Mouse (Mus musculus) hindbrain, embryonic 11.5 days (tissue): ENCODE data around the gene Arid1b. TPM values are rescaled to one million over a fixed set of nuclear protein-coding genes. Genes with fewer than 3 reads are reported as not detected.

ENCODE experiments used
- ATAC-seq: fragments of 200-750 bp; cut with Nextera tagmentation; 2 replicates; pipeline ENCODE4 v1.8.0; 2017; ENCODE audit warnings: mild to moderate bottlenecking, moderate TSS enrichment, moderate library complexity; ENCODE audit not compliant: low FRiP score
- DNase-seq: peaks from one replicate; pipeline ENCODE4 v3.0.0-alpha.2; 2015; ENCODE audit warnings: low spot score
- H3K27ac ChIP-seq: fragments of 300-500 bp; sonication (generic); 2 replicates; pipeline ENCODE4 v1.5.1; 2014; ENCODE audit warnings: mild to moderate bottlenecking, low read depth, low read length
- H3K27me3 ChIP-seq: fragments of 300-500 bp; sonication (generic); 2 replicates; pipeline ENCODE4 v1.6.1; 2014; ENCODE audit warnings: mild to moderate bottlenecking, low read length, moderate library complexity, mixed read lengths; ENCODE audit not compliant: control insufficient read depth, insufficient read depth
- H3K36me3 ChIP-seq: fragments of 300-500 bp; sonication (generic); 2 replicates; pipeline ENCODE4 v1.6.1; 2014; ENCODE audit warnings: mild to moderate bottlenecking, low read length, moderate library complexity, mixed read lengths; ENCODE audit not compliant: control insufficient read depth, insufficient read depth
- H3K4me1 ChIP-seq: fragments of 300-500 bp; sonication (generic); replicated peaks from 2 replicates; pipeline ENCODE4 v1.6.1; 2014; ENCODE audit warnings: low read length, mixed read lengths; ENCODE audit not compliant: control insufficient read depth, insufficient read depth
- H3K4me2 ChIP-seq: fragments of 300-500 bp; sonication (generic); replicated peaks from 2 replicates; pipeline ENCODE4 v1.6.1; 2014; ENCODE audit warnings: mild to moderate bottlenecking, low read depth, low read length
- H3K4me3 ChIP-seq: fragments of 300-500 bp; sonication (generic); 2 replicates; pipeline ENCODE4 v1.5.1; 2014; ENCODE audit warnings: low read depth, low read length
- H3K9ac ChIP-seq: fragments of 300-500 bp; sonication (generic); 2 replicates; pipeline ENCODE4 v1.6.1; 2014; ENCODE audit warnings: low read depth, low read length
- H3K9me3 ChIP-seq: fragments of 300-500 bp; sonication (generic); 2 replicates; pipeline ENCODE4 v1.6.1; 2016; ENCODE audit warnings: low read length; ENCODE audit not compliant: control insufficient read depth
- WGBS: fragments of 180-500 bp; shearing (Covaris S2); extraction: QIAGEN DNeasy Blood & Tissue Kit; methylation state at CpG from one replicate; pipeline ENCODE4 v1.1.7; 2014; 5-methylcytosine and 5-hydroxymethylcytosine counted together
- polyA plus RNA-seq: library from polyadenylated mRNA; unstranded; fragments of >200 nt; fragmentation: Nextera tagmentation; extraction: Ambion mirVana; gene quantifications from 2 replicates; pipeline ENCODE4 v1.2.1, GENCODE M21; 2014

Gene Arid1b
- 13.1 and 18.6 TPM in 2 replicates for polyA plus RNA-seq

DNA sequence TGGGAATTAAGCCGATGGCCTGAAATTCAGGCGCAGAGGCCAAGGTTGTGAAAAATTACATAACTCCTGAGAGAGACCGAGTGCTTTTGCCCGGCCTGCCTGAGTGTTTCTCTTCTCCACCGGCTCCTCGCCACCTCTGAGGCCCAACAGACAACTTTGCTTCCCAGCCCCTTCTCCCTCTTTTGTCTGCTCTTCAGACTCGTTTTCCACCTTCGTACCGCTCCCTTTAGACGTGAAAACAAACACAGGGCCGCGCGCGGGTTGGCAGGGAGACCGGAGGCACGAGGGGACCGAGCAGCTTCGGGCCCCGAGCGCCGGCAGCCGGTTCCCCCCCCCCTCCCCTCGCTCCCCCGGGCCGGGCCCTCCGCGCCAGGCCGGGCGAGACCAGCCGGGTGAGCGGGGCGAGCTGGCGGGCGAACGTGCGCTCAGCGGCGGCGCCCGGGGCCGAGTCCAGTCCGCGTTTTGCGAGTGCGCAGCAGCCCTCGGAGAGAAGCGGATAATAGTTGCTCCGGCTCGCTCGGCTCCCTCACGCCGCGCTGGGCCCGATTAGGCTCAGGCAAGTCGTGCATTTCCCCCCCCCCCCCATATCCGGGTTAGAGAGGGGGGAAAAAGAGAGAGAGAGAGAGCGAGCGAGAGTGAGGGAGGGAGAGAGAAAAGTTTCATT lies at the start of gene Arid1b:
Gene Arid1b (plus strand): TSS at position 493 of the 664 bp plus-strand sequence.
- H3K4me2 ChIP-seq = peak within 1 kb of the TSS; percentile 73
- peak within 1 kb of the TSS; percentile 100 for H3K9ac ChIP-seq
- DNase-seq (peak; percentile 90), ATAC-seq (peak; percentile 83)
- H3K4me3 ChIP-seq = peak within 1 kb of the TSS; percentile 98
- H3K27me3 ChIP-seq = no peaks in the 10 kb centered on the region
- H3K36me3 ChIP-seq = no peaks in the 10 kb centered on the region
- peak within 1 kb of the TSS; percentile 100 for H3K27ac ChIP-seq
- H3K4me1 ChIP-seq = peaks cover 3% of the 10 kb centered on the region; the same call in 1 of the 2 replicates
- WGBS = under 1% methylated on average over 51 of the region's 58 CpGs
- H3K9me3 ChIP-seq = no peaks in the 10 kb centered on the region

DNA sequence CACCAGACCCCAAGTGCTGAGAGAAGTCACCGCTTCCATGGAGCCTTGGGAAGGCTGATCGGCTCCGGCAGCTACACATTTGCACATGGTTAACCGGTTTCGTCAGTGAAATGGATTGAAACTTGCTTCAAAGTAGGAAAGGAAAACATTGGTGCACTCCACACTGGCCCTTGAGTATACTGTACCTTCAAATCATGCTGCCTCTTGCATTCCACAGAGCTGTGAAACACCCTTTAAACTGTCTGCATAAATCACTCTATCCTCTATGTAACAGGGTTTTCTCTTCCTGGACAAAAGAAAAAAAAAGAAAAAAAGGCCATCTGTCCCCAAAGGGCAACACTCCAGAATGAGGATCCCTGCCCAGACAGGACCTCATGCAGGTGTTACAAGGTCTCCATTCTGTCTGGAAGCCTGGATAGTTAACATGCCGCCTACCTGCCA lies 48.8 kb upstream of the Arid1b start:
- no peaks in the 10 kb centered on the region for H3K27me3 ChIP-seq
- no peaks in the 10 kb centered on the region for H3K9me3 ChIP-seq
- no peak overlapping the region for H3K9ac ChIP-seq
- 63% methylated on average over 6 of the region's 6 CpGs for WGBS
- H3K36me3 ChIP-seq = no peaks in the 10 kb centered on the region
- H3K27ac ChIP-seq = no peak overlapping the region
- no peak overlapping the region for H3K4me3 ChIP-seq
- peaks cover 6% of the 10 kb centered on the region; the same call in 1 of the 2 replicates for H3K4me1 ChIP-seq
- DNase-seq = no peak
- H3K4me2 ChIP-seq = no peak overlapping the region
- no peak for ATAC-seq

DNA sequence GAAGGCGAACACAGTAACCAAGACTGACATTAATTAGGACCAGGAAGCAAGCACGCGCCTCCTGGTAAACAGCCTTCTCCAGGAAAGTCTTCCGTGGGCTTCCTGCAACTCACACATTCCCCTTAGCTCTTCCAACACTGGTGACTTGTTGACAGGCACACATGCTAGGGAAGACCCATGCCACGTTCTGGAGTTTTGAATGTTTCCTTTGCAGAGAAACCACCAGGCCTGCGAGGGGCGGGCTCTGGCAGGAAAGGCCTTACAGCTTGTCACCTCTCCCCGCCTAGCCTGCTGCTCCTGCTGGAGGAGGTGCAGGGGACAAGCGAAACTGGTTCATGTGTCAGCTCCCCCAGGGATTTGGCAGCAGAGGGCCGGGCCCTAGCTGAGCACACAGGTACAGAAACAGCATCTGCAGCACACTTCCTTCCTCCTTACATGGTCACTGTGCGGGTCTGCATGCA lies 48.2 kb upstream of the Arid1b start:
- DNase-seq (peak; percentile 48), ATAC-seq (no peak; the same call in 1 of the 2 replicates)
- H3K9ac ChIP-seq = no peak overlapping the region
- 26% methylated on average over 11 of the region's 11 CpGs for WGBS
- no peaks in the 10 kb centered on the region for H3K9me3 ChIP-seq
- H3K4me1 ChIP-seq = peaks cover 6% of the 10 kb centered on the region; the same call in 1 of the 2 replicates
- H3K36me3 ChIP-seq = no peaks in the 10 kb centered on the region
- H3K27ac ChIP-seq = no peak overlapping the region
- H3K4me3 ChIP-seq = no peak overlapping the region
- H3K27me3 ChIP-seq = no peaks in the 10 kb centered on the region
- no peak overlapping the region for H3K4me2 ChIP-seq

DNA sequence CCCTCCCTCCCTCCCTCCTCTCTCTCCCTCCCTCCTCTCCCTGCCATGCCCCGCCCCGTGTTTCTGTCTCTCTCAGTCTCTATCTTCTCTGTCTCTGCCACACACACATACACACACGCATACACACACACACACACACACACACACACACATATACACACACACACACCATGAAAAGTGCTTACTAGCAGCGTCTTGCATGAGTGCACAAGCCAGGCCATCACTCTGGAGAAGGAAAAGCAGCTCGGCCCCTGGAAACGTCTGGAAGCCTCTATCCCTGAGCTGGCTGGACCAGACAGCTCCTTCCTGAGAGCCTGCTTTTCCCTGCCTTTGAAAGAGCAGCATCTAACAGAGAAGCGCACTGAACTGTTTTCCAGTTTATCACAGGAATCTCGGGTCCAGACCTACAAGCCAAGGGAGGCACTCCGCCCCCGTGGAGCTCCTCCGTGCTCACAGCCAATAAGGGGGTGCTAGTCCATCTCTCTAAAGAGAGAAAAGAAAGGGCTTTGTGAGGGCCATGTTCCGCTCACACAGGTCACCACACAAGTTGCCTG lies 47.6 kb upstream of the Arid1b start:
- Histone ChIP-seq H3K4me1 (peaks cover 6% of the 10 kb centered on the region; the same call in 1 of the 2 replicates), H3K27ac (no peak overlapping the region), H3K36me3 (no peaks in the 10 kb centered on the region), H3K4me2 (peak overlapping the region; percentile 3; the same call in 1 of the 2 replicates), H3K4me3 (no peak overlapping the region), H3K9ac (0 out of 2 replicates have a peak overlapping the region, but pooled peaks have one; percentile 3), H3K9me3 (no peaks in the 10 kb centered on the region), H3K27me3 (no peaks in the 10 kb centered on the region)
- peak; percentile 33 for DNase-seq
- 0 out of 2 replicates have a peak, but pooled peaks have one; percentile 27 for ATAC-seq
- WGBS = 22% methylated on average over 12 of the region's 12 CpGs

DNA sequence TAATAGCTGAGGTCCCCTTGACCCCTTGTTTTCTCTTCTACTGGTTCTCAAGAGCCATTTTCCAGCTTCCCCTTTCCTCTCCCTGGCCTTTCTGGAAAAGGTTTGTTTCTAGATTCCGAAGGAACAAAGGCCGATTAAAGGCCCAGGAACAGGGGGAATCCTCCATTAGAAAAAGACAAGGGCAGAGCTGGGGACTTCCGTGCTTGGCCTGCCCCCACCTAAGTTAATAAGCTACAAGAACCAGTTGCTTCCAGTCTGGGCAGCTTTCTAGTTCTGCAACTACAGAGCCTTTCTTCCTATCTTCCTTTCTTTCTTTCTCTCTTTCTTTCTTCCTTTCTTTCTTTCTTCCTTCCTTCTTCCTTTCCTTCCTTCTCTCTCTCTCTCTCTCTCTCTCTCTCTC lies 47.1 kb upstream of the Arid1b start:
- no peak overlapping the region for H3K4me3 ChIP-seq
- no peaks in the 10 kb centered on the region for H3K36me3 ChIP-seq
- no peak overlapping the region for H3K9ac ChIP-seq
- H3K27ac ChIP-seq = no peak overlapping the region
- WGBS = 38% methylated on average over 3 of the region's 3 CpGs
- no peak for ATAC-seq
- no peaks in the 10 kb centered on the region for H3K27me3 ChIP-seq
- peak; percentile 17 for DNase-seq
- no peak overlapping the region for H3K4me2 ChIP-seq
- H3K4me1 ChIP-seq = peaks cover 6% of the 10 kb centered on the region; the same call in 1 of the 2 replicates
- no peaks in the 10 kb centered on the region for H3K9me3 ChIP-seq

DNA sequence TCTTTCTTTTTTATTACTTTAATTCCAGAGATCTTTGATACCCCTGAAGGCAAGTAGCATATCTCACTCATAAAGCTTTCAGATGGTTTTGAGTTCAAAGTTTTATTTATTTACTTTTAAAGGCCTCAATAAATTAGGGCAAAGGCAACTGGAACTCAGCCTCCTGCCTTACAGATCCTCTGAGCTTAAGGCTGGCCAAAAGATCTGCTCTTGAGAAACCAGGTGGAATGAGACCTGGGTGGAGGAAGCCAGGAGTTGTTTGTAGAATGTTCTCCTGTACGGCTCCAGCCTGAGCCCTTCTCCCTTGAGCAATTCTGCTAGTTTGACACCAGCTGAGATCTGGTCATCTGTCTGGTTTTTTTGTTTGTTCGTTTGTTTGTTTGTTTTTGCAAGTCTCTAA lies 46.7 kb upstream of the Arid1b start:
- WGBS = 72% methylated on average over 2 of the region's 2 CpGs
- Histone ChIP-seq H3K27me3 (no peaks in the 10 kb centered on the region), H3K36me3 (no peaks in the 10 kb centered on the region), H3K4me3 (no peak overlapping the region), H3K9me3 (no peaks in the 10 kb centered on the region), H3K9ac (no peak overlapping the region), H3K4me1 (peaks cover 6% of the 10 kb centered on the region; the same call in 1 of the 2 replicates), H3K4me2 (no peak overlapping the region), H3K27ac (no peak overlapping the region)
- DNase-seq = no peak
- no peak for ATAC-seq

DNA sequence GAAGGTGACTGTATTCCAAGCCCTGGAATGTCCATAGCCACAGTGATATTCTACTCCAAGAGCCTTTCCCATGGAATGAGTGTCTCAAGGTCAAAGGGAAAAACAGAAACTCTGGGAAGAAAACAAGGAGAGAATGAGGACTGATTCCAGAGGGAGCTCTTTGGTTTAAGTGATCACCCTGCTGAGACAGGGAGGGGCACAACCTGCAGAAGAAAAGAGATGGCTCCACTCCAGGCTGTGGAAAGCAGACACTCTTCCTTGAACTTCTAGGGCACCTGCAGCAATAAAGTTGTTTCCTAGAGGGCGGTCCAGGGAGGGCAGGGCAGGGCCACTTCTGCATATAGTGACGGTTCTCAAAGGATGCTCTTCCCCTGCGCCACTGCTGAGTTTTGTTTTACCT lies 45.6 kb upstream of the Arid1b start:
- H3K4me3 ChIP-seq = no peak overlapping the region
- no peaks in the 10 kb centered on the region for H3K36me3 ChIP-seq
- H3K27ac ChIP-seq = no peak overlapping the region
- H3K9me3 ChIP-seq = no peaks in the 10 kb centered on the region
- WGBS = 52% methylated on average over 3 of the region's 3 CpGs
- peaks cover 6% of the 10 kb centered on the region; the same call in 1 of the 2 replicates for H3K4me1 ChIP-seq
- no peak for ATAC-seq
- H3K27me3 ChIP-seq = no peaks in the 10 kb centered on the region
- no peak overlapping the region for H3K9ac ChIP-seq
- H3K4me2 ChIP-seq = no peak overlapping the region
- no peak for DNase-seq

DNA sequence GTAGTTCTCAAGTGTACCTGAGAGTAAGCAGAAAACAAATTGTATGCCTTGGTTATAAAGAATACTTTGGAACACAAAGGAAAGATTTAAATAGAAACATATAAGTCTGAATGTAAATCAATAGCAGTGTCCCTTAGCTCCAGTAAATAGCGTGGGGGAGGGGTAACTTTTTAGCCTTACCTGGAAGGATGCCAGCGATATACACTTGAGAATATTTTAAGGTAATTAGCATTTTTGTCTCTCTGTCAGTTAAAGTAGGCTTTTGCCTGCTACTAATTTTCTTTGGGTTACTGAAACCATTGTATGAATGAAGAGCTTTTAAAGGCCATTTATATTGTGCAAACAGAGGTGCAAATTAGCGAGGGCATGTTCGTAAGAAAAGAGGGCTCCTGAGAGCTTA lies 39.7 kb upstream of the Arid1b start:
- no peak for ATAC-seq
- Histone ChIP-seq H3K9ac (no peak overlapping the region), H3K4me2 (no peak overlapping the region), H3K36me3 (no peaks in the 10 kb centered on the region), H3K27me3 (no peaks in the 10 kb centered on the region), H3K27ac (no peak overlapping the region), H3K9me3 (no peaks in the 10 kb centered on the region), H3K4me1 (no peaks in the 10 kb centered on the region), H3K4me3 (no peak overlapping the region)
- WGBS = 86% methylated on average over 4 of the region's 4 CpGs
- no peak for DNase-seq
